10 mouse cellular contexts compared by ENCODE assay signal in genomic region chr2:43622844-43623243, GRCm38 (mm10).
DNase-seq lines count a peak whose midpoint lies in the region; ATAC-seq lines count a peak whose summit lies in the region.
"Had no signal": no experiment of that assay in that cellular context is flagged by ENCODE, and none has a peak within 500 bp of the region (broad histone marks: within the 10 kb centered on the region; RNA-seq: fewer than 3 reads in every experiment).

No protein-coding gene starts in this region.

- H3K9me3 ChIP-seq in hindbrain, embryonic 11.5 days (ENCODE audit: control insufficient read depth, low read length): no peaks in the 10 kb centered on the region
- no peaks in the 10 kb centered on the region for H3K9me3 ChIP-seq in hindbrain, embryonic 12.5 days (replicated peaks)

- H3K27me3 ChIP-seq in hindbrain, embryonic 11.5 days (ENCODE audit: control insufficient read depth, insufficient read depth, low read length): no peaks in the 10 kb centered on the region
- H3K27me3 ChIP-seq in hindbrain, embryonic 12.5 days: no peaks in the 10 kb centered on the region

- H3K9ac ChIP-seq in hindbrain, embryonic 11.5 days (ENCODE audit: low read depth, low read length): no peak overlapping the region
- H3K9ac ChIP-seq in hindbrain, embryonic 12.5 days: no peak overlapping the region

- 0% methylated on average over 1 of the region's 1 CpGs for WGBS in hindbrain, embryonic 11.5 days
- WGBS in hindbrain, embryonic 12.5 days: 0% methylated on average over 1 of the region's 1 CpGs

- H3K4me1 ChIP-seq in hindbrain, embryonic 11.5 days (replicated peaks; ENCODE audit: control insufficient read depth, insufficient read depth, low read length): no peaks in the 10 kb centered on the region
- no peaks in the 10 kb centered on the region for H3K4me1 ChIP-seq in hindbrain, embryonic 12.5 days

- H3K4me2 ChIP-seq in hindbrain, embryonic 11.5 days (replicated peaks; ENCODE audit: low read depth, low read length): no peak overlapping the region
- H3K4me2 ChIP-seq in hindbrain, embryonic 12.5 days (replicated peaks): no peak overlapping the region

- ATAC-seq in hindbrain, embryonic 11.5 days (ENCODE audit: low FRiP score): peak; percentile 25; the same call in 1 of the 2 replicates
- ATAC-seq in hindbrain, embryonic 12.5 days (ENCODE audit: low FRiP score): no peak
- 0 out of 2 replicates have a peak, but pooled peaks have one; percentile 49 for ATAC-seq in megakaryocyte, adult 5-6 weeks (ENCODE audit: poor library complexity, severe bottlenecking)

- H3K27ac ChIP-seq in hindbrain, embryonic 11.5 days (ENCODE audit: low read depth, low read length): no peak overlapping the region
- no peak overlapping the region for H3K27ac ChIP-seq in hindbrain, embryonic 12.5 days
- H3K27ac ChIP-seq: macrophage had no signal

- peak; percentile 46 for DNase-seq in hindbrain, embryonic 11.5 days (ENCODE audit: low spot score)
- DNase-seq in A20 (ENCODE audit: low read depth, low spot score) (peak; percentile 42), R1 (ENCODE audit: low read depth, low spot score) (peak; percentile 25)
- DNase-seq in adrenal gland, postnatal 14 days: no peak
- no peak for DNase-seq in heart, adult 9 months (ENCODE audit: low spot score in 2 of 2)
- DNase-seq in adrenal gland, postnatal 4 days (ENCODE audit: low spot score in 2 of 2): no peak
- DNase-seq: right cerebral cortex, postnatal 14 days had no signal

- H3K4me3 ChIP-seq in hindbrain, embryonic 11.5 days (ENCODE audit: low read depth, low read length): no peak overlapping the region
- H3K4me3 ChIP-seq in hindbrain, embryonic 12.5 days: no peak overlapping the region

- H3K36me3 ChIP-seq in hindbrain, embryonic 11.5 days (ENCODE audit: control insufficient read depth, insufficient read depth, low read length): no peaks in the 10 kb centered on the region
- H3K36me3 ChIP-seq in hindbrain, embryonic 12.5 days: no peaks in the 10 kb centered on the region

Comparison
In these comparisons a context has a peak if more than half of its experiments do, and no peak if none do; other contexts are left out.
1. DNase-seq: peak in hindbrain, embryonic 11.5 days (single experiment), A20 (single experiment) and R1 (single experiment); none in adrenal gland, postnatal 14 days (single experiment), heart, adult 9 months (0 of 2) and adrenal gland, postnatal 4 days (0 of 2).